Mouse (Mus musculus) myocyte (in vitro differentiated cells): ENCODE data around the gene Gm3005. TPM values are rescaled to one million over a fixed set of nuclear protein-coding genes. Genes with fewer than 3 reads are reported as not detected.
"Not testable (repeated sequence)": the region's sequence is repeated elsewhere in the genome, so short reads cannot be mapped to it uniquely, and the experiment has no call there.

Source experiments
- H3K27me3 ChIP-seq: one replicate; pipeline ENCODE4 v1.6.1; 2011; ENCODE audit not compliant: control insufficient read depth, insufficient read depth, insufficient read length
- H3K36me3 ChIP-seq: one replicate; pipeline ENCODE4 v1.6.1; 2011; ENCODE audit not compliant: control insufficient read depth, insufficient read depth
- H3K4me2 ChIP-seq: one replicate; pipeline ENCODE4 v1.6.1; 2011; ENCODE audit warnings: low read depth, control low read depth
- H3K4me3 ChIP-seq: one replicate; pipeline ENCODE4 v1.5.1; 2011; ENCODE audit warnings: mild to moderate bottlenecking, control low read depth, moderate library complexity
- H3K79me2 ChIP-seq: one replicate; pipeline ENCODE4 v1.6.1; 2011; ENCODE audit not compliant: control insufficient read depth, insufficient read depth
- H3ac ChIP-seq: one replicate; pipeline ENCODE4 v1.6.1; 2011; ENCODE audit not compliant: control insufficient read depth, insufficient read length
- polyA plus RNA-seq: library from polyadenylated mRNA; unstranded; fragments of >200 nt; fragmentation: generic; extraction: Trizol; gene quantifications from one replicate; pipeline ENCODE4 v1.2.1, GENCODE M21; 2012; ENCODE audit warnings: missing spikeins

Gm3005 gene
- not detected for polyA plus RNA-seq

GRCm38 (mm10) chr14:3427803-3428202 is at the start of gene Gm3005:
Gene Gm3005, plus strand, starts transcription at chr14:3428103.
- H3K27me3 ChIP-seq, H3ac ChIP-seq, H3K4me3 ChIP-seq, H3K79me2 ChIP-seq, H3K36me3 ChIP-seq, H3K4me2 ChIP-seq: not testable (repeated sequence)

- H3ac ChIP-seq = not testable (repeated sequence)
These were observed 33.1 kb upstream of the Gm3005 start, which contains the start of gene Gm10413 for GRCm38 (mm10) chr14:3394793-3395192. Gene Gm10413, plus strand, starts transcription at chr14:3395093.

GRCm38 (mm10) chr14:3412314-3412713 is 15.6 kb upstream of the Gm3005 start, which contains the start of gene Gm10409:
Gene Gm10409, plus strand, starts transcription at chr14:3412614.
- H3K27me3 ChIP-seq, H3K36me3 ChIP-seq, H3K79me2 ChIP-seq, H3K4me2 ChIP-seq, H3ac ChIP-seq, H3K4me3 ChIP-seq: not testable (repeated sequence)

More at GRCm38 (mm10) chr14:3394793-3395192, 33.1 kb upstream of the Gm3005 start, which contains the start of gene Gm10413:
- not testable (repeated sequence) for H3K36me3 ChIP-seq, H3K79me2 ChIP-seq, H3K27me3 ChIP-seq, H3K4me2 ChIP-seq, H3K4me3 ChIP-seq

GRCm38 (mm10) chr14:3449079-3449478 is 21.2 kb downstream of the Gm3005 start, which contains the start of gene Gm10408:
Gene Gm10408, plus strand, starts transcription at chr14:3449379.
- H3K36me3 ChIP-seq, H3ac ChIP-seq, H3K27me3 ChIP-seq, H3K4me3 ChIP-seq, H3K79me2 ChIP-seq, H3K4me2 ChIP-seq: not testable (repeated sequence)

- H3K79me2 ChIP-seq, H3K4me2 ChIP-seq, H3K4me3 ChIP-seq, H3ac ChIP-seq, H3K27me3 ChIP-seq, H3K36me3 ChIP-seq: not testable (repeated sequence)
These were observed 206.3 kb downstream of the Gm3005 start, which contains the start of gene Gm3012 for GRCm38 (mm10) chr14:3634212-3634611. Gene Gm3012, plus strand, starts transcription at chr14:3634512.

Other genes starting within 250 kb of the Gm3005 start
- gene Gm5795, start 239.8 kb upstream of the Gm3005 start, polyA plus RNA-seq = not detected
- gene D830030K20Rik, start 219.6 kb upstream of the Gm3005 start, polyA plus RNA-seq = not detected
- not detected for gene Gm2956, start 95.5 kb upstream of the Gm3005 start, polyA plus RNA-seq
- not detected for gene Gm10413, start 33.0 kb upstream of the Gm3005 start, polyA plus RNA-seq
- gene Gm10409, start 15.5 kb upstream of the Gm3005 start, polyA plus RNA-seq = not detected
- gene Gm10408, start 21.3 kb downstream of the Gm3005 start, polyA plus RNA-seq = not detected
- not detected for gene Gm3012, start 206.4 kb downstream of the Gm3005 start, polyA plus RNA-seq
- not detected for gene Gm3020, start 223.9 kb downstream of the Gm3005 start, polyA plus RNA-seq